Mouse (Mus musculus) left cerebral cortex, postnatal 36 days (tissue): ENCODE measurements around the gene Tmprss9. TPM values are rescaled to one million over a fixed set of nuclear protein-coding genes. Genes with fewer than 3 reads are reported as not detected.

Experiments used
- DNase-seq, 2 experiments: peaks; one replicate each; pipeline ENCODE4 v3.0.0; 2021 to 2022; ENCODE audit warnings: low spot score in 2 of 2, mixed read lengths in 1 of 2
- intact Hi-C: fragments of 180-260 bp; cut with DNase I; formaldehyde crosslinking; loops from one replicate; pipeline ENCODE4 v1.15.1; 2025
- total RNA-seq, 2 experiments: library from RNA; stranded (reverse); gene quantifications; 2 replicates each; pipeline ENCODE4 v1.2.3; 2021

The Tmprss9 gene
- total RNA-seq, 2 experiments from 2014 or later, result 0.32 TPM; not detected in 1

GRCm38 (mm10) chr10:80839848-80840247, 31.8 kb upstream of the Tmprss9 start:
- no peak for DNase-seq
- intact Hi-C loops, result no loop called here

- no peak for DNase-seq
- intact Hi-C loops, result no loop called here
These were observed 30.0 kb upstream of the Tmprss9 start for GRCm38 (mm10) chr10:80841685-80842084.

- DNase-seq, result peak; percentile 46 to 53
- intact Hi-C loops, result no loop called here
These were observed 29.3 kb upstream of the Tmprss9 start for GRCm38 (mm10) chr10:80842334-80842733.

GRCm38 (mm10) chr10:80843087-80843930, 28.3 kb upstream of the Tmprss9 start:
- intact Hi-C loops, result no loop called here
- no peak for DNase-seq

GRCm38 (mm10) chr10:80843931-80844547, 27.6 kb upstream of the Tmprss9 start, which contains the start of gene Lingo3:
Gene Lingo3, minus strand, starts transcription at chr10:80844039.
- intact Hi-C loops, result no loop called here
- peak; percentile 55 to 78 for DNase-seq

GRCm38 (mm10) chr10:80845055-80845693, 26.5 kb upstream of the Tmprss9 start:
- intact Hi-C loops, result no loop called here
- DNase-seq, result no peak

GRCm38 (mm10) chr10:80845732-80846131, 25.9 kb upstream of the Tmprss9 start:
- peak; percentile 56 to 59 for DNase-seq
- intact Hi-C loops, result no loop called here

- intact Hi-C loops, result no loop called here
- DNase-seq, result no peak
These were observed 23.1 kb upstream of the Tmprss9 start for GRCm38 (mm10) chr10:80848571-80848970.

- DNase-seq, result peak; percentile 96 to 98
- intact Hi-C loops, result no loop called here
These were observed 16.5 kb upstream of the Tmprss9 start, which contains the start of the genes Lsm7 and Sppl2b for GRCm38 (mm10) chr10:80854913-80855748. Gene Lsm7, minus strand, starts transcription at chr10:80855209. Gene Sppl2b, plus strand, starts transcription at chr10:80855275.

- no peak for DNase-seq
- intact Hi-C loops, result no loop called here
These were observed 15.9 kb upstream of the Tmprss9 start for GRCm38 (mm10) chr10:80855749-80856073.

- DNase-seq, result no peak
- intact Hi-C loops, result no loop called here
These were observed 15.4 kb upstream of the Tmprss9 start for GRCm38 (mm10) chr10:80856267-80856666.

GRCm38 (mm10) chr10:80856908-80857307, 14.7 kb upstream of the Tmprss9 start:
- intact Hi-C loops, result no loop called here

GRCm38 (mm10) chr10:80857386-80857785, 14.3 kb upstream of the Tmprss9 start:
- no peak for DNase-seq
- intact Hi-C loops, result no loop called here

More at GRCm38 (mm10) chr10:80856908-80857307, 14.7 kb upstream of the Tmprss9 start:
- DNase-seq, result no peak

- intact Hi-C loops, result no loop called here
These were observed 13.8 kb upstream of the Tmprss9 start for GRCm38 (mm10) chr10:80857848-80858247.

GRCm38 (mm10) chr10:80858350-80858935, 13.2 kb upstream of the Tmprss9 start:
- DNase-seq, result no peak
- intact Hi-C loops, result no loop called here

More at GRCm38 (mm10) chr10:80857848-80858247, 13.8 kb upstream of the Tmprss9 start:
- DNase-seq, result no peak

GRCm38 (mm10) chr10:80862305-80862704, 9.3 kb upstream of the Tmprss9 start:
- intact Hi-C loops, result no loop called here
- no peak for DNase-seq

- intact Hi-C loops, result no loop called here
- no peak for DNase-seq
These were observed 7.2 kb upstream of the Tmprss9 start for GRCm38 (mm10) chr10:80864446-80864845.

GRCm38 (mm10) chr10:80870993-80871392, 655 bp upstream of the Tmprss9 start:
- intact Hi-C loops, result no loop called here
- DNase-seq, result no peak

GRCm38 (mm10) chr10:80874035-80874434, 2.4 kb downstream of the Tmprss9 start:
- intact Hi-C loops, result no loop called here
- no peak for DNase-seq
